Mouse (Mus musculus): ENCODE measurements around the gene Ctf2.

GRCm38 (mm10) chr7:127763642-127764041 is 31.7 kb upstream of the Ctf2 start:
- TF ChIP-seq CTCF (conservative IDR thresholded peaks at IDR 0.05; ENCODE audit: insufficient read depth, insufficient read length, low read depth, low read length) (no peak), POLR2A (IDR thresholded peaks at IDR 0.05; ENCODE audit: low read depth, low read length) (no peak)

All from kidney, adult 2 months (tissue).